Mouse (Mus musculus) C2C12 (cell line): ENCODE measurements around the gene 1700012B07Rik. TPM values are rescaled to one million over a fixed set of nuclear protein-coding genes. Genes with fewer than 3 reads are reported as not detected.
A peak's percentile ranks its signal among the peaks of the same experiment; 100 is the strongest.

ENCODE experiments used
- H3K27me3 ChIP-seq: one replicate; pipeline ENCODE4 v1.6.1; 2011; ENCODE audit not compliant: control insufficient read depth, insufficient read depth, insufficient read length
- H3K36me3 ChIP-seq: one replicate; pipeline ENCODE4 v1.6.1; 2011; ENCODE audit not compliant: control insufficient read depth, insufficient read depth
- H3K4me3 ChIP-seq: one replicate; pipeline ENCODE4 v1.5.1; 2011; ENCODE audit warnings: mild to moderate bottlenecking, control low read depth; ENCODE audit not compliant: poor library complexity, insufficient read depth, severe bottlenecking
- H3K79me2 ChIP-seq: one replicate; pipeline ENCODE4 v1.6.1; 2011; ENCODE audit not compliant: control insufficient read depth, insufficient read depth
- H3K79me3 ChIP-seq: one replicate; pipeline ENCODE4 v1.6.1; 2011; ENCODE audit warnings: low read depth, control low read depth
- H3ac ChIP-seq: one replicate; pipeline ENCODE3; 2011; ENCODE audit warnings: low read depth; ENCODE audit not compliant: control insufficient read depth, insufficient read length
- CEBPB ChIP-seq: IDR thresholded peaks from one replicate; pipeline ENCODE4 v1.6.1; 2011; ENCODE audit warnings: low read depth, mild to moderate bottlenecking, control low read depth, moderate library complexity
- CTCF ChIP-seq: IDR thresholded peaks from one replicate; pipeline ENCODE4 v1.5.1; 2011; ENCODE audit not compliant: control insufficient read depth, insufficient read depth, insufficient read length
- FOSL1 ChIP-seq: IDR thresholded peaks from one replicate; pipeline ENCODE4 v1.8.0; 2011; ENCODE audit warnings: mild to moderate bottlenecking, low read length; ENCODE audit not compliant: poor library complexity, insufficient read depth, severe bottlenecking
- MAX ChIP-seq: IDR thresholded peaks from one replicate; pipeline ENCODE4 v1.6.1; 2011; ENCODE audit warnings: mild to moderate bottlenecking, control low read depth
- MYOD1 ChIP-seq: IDR thresholded peaks from one replicate; pipeline ENCODE4 v1.6.1; 2011; ENCODE audit warnings: low read depth; ENCODE audit not compliant: control insufficient read depth, insufficient read length
- MYOG ChIP-seq: IDR thresholded peaks from one replicate; pipeline ENCODE4 v1.6.1; 2011; ENCODE audit not compliant: control insufficient read depth, insufficient read length; ENCODE audit errors: extremely low read depth
- USF1 ChIP-seq: IDR thresholded peaks from one replicate; pipeline ENCODE4 v1.6.1; 2011; ENCODE audit warnings: low read depth, mild to moderate bottlenecking, control low read depth, moderate library complexity
- polyA plus RNA-seq: library from polyadenylated mRNA; unstranded; fragments of >200 nt; fragmentation: generic; extraction: Trizol; gene quantifications from one replicate; pipeline ENCODE4 v1.2.1, GENCODE M21; 2012; ENCODE audit warnings: missing spikeins

1700012B07Rik gene
- polyA plus RNA-seq, 1 experiment: 0.04 TPM

DNA sequence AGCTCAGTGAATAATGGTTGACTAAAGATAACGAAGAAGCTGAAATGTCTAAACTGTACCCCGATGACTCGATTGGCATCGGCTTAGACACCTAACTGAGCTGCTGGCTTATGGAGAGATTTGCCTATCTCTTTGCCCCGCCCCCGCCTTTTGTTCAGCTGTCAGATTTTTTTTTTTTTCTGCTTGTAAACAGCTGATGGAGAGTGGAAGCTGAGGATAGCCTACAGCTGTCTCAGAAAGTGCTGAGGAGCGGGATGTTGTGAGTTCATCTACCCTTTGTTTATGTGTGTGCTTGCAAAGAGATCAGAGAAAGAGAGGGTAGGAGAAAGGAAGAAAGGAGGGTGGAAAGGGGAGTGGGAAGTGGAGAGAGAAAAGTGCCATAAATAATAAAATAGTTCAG is 67.8 kb downstream of the 1700012B07Rik start:
- Histone ChIP-seq H3K36me3 (no peaks in the 10 kb centered on the region), H3ac (no peak overlapping the region), H3K79me3 (no peaks in the 10 kb centered on the region), H3K27me3 (no peaks in the 10 kb centered on the region), H3K79me2 (no peaks in the 10 kb centered on the region), H3K4me3 (no peak overlapping the region)
- TF ChIP-seq CTCF: no peak
- TF ChIP-seq CEBPB: no peak
- no peak for TF ChIP-seq MYOG
- no peak for TF ChIP-seq MYOD1
- TF ChIP-seq USF1: no peak
- no peak for TF ChIP-seq MAX
- no peak for TF ChIP-seq FOSL1

DNA sequence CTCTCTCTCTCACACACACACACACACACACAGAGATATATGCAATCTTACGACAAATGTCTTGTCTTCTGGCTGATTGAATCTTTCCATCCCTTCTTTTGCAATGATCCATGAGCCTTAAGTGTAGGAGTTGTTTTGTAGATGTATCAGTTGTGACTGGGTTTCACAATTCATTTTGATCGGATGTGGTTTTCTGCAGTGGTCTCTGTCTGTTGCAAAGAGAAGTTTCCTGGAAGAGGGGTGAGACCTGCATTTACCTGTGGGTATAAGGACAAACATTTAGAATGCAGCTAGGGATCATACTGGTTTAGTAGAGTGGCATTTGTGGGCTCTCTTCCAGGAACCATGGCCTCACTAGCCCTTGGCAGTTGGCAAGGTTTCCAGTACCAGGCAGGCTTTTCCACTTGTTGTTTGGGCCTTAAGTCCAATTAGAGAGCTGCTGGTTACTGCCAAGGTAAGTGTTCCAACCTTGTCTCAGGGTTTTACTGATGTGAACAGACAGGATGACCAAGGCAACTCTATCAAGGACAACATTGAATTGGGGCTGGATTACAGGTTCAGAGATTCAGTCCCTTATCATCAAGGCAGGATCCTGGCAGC is 69.1 kb downstream of the 1700012B07Rik start:
- H3K79me3 ChIP-seq: no peaks in the 10 kb centered on the region
- no peaks in the 10 kb centered on the region for H3K27me3 ChIP-seq
- no peak overlapping the region for H3ac ChIP-seq
- no peaks in the 10 kb centered on the region for H3K79me2 ChIP-seq
- no peaks in the 10 kb centered on the region for H3K36me3 ChIP-seq
- no peak overlapping the region for H3K4me3 ChIP-seq
- TF ChIP-seq MYOG: no peak
- no peak for TF ChIP-seq USF1
- no peak for TF ChIP-seq CTCF
- TF ChIP-seq FOSL1: no peak
- no peak for TF ChIP-seq MYOD1
- TF ChIP-seq CEBPB: no peak
- no peak for TF ChIP-seq MAX

DNA sequence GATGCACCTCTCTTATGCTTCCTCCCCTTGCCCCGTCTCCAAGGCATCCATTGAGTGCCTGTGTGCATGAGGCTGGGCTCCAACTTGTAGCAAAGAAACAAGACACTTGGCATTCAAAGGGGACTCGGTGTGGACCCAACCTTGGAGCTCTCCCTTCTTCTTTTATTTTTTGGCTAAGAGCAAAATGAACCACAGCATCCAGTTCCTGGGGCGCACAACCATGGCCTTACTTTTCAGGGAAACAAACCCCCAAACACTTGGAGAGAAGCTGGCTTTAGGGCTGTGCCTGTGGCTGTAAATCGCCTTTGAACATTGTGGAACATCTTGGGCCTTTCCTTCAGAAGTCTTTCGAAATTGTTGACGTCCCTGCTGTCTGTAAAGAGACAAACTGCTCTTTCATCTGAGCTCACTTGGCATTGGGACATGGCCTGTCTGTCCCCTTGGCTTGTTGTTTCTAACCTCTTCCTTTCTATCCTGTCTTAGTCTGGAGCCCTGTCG is 73.7 kb downstream of the 1700012B07Rik start:
- no peak for TF ChIP-seq MAX
- Histone ChIP-seq H3K36me3 (no peaks in the 10 kb centered on the region), H3K27me3 (no peaks in the 10 kb centered on the region), H3K79me2 (no peaks in the 10 kb centered on the region), H3K79me3 (no peaks in the 10 kb centered on the region), H3K4me3 (no peak overlapping the region), H3ac (no peak overlapping the region)

DNA sequence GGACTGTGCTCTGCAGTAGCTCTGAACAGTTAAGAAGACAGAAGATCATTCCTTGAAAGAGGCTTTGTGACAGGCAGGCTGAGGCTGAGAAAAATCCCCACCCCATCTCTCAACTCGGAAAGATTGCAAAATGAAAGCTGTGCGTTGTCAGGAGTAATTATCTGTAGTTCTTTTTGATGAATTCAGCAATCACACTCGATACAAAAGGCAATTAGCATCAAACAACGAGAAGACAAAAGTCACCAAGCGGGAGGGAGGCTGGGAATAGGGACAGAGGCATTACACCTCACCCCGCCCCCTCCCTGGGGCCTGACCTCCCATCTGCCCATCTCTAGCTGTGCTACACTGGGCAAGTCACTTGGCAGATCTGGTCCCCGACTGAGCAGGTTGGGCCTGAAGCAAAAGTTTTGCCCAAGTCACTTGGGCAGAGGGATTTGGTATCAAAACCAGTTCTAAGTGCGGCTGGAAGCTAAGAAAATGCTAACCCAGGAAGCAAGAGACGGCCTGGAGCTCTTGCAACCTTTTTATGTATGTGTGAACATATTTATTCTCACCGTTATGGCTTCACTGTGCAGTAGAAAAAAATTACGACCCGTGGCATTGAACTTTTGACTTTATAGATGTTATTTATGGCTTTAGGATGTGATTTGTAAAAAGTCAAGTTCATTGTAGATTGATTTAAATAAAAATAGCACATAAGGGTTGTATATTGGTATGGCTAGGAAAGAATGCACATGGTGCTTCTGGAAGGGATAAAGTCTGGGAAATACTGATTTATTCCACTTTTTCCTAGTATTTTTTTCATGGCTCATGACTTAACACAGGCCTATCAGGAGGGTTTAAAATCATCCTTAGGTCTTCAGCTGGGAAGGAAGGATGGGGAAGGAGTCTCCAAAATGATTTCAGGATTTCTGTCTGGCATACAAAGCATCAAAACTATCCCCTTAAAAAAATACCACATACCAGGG is 75.9 kb downstream of the 1700012B07Rik start:
- Histone ChIP-seq H3K4me3 (no peak overlapping the region), H3K79me3 (no peaks in the 10 kb centered on the region), H3ac (no peak overlapping the region), H3K79me2 (no peaks in the 10 kb centered on the region), H3K27me3 (no peaks in the 10 kb centered on the region), H3K36me3 (no peaks in the 10 kb centered on the region)
- TF ChIP-seq MAX (no peak), CTCF (no peak), CEBPB (no peak), MYOD1 (no peak), USF1 (no peak), MYOG (no peak), FOSL1 (no peak)

DNA sequence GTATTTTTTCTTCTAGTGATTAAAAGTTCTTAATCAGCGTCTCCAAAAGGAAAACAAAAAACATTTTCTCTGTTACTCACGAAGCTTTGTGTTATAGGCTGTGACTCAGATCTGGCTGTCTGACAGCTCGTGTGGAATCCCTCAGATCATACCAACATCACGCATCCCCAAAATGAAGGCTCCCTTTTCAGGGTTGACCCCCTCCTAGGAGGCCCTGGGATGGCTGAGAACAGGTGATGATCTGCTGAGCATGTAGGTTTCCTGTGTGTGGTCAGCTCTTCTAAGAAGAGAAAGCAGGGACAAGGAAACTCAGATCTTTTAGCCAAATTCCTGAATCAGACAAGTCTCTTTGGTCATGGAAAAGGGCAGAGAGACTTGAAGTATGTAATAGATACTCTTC is 82.6 kb downstream of the 1700012B07Rik start:
- TF ChIP-seq CTCF: no peak
- TF ChIP-seq MYOD1: peak; percentile 72
- Histone ChIP-seq H3K4me3 (no peak overlapping the region), H3K79me2 (no peaks in the 10 kb centered on the region)

More for the DNA sequence above, 82.6 kb downstream of the 1700012B07Rik start:
- Histone ChIP-seq H3K79me3 (no peaks in the 10 kb centered on the region), H3ac (no peak overlapping the region), H3K36me3 (no peaks in the 10 kb centered on the region), H3K27me3 (no peaks in the 10 kb centered on the region)
